Mouse (Mus musculus): ENCODE results near the gene Slc25a20.

DNA sequence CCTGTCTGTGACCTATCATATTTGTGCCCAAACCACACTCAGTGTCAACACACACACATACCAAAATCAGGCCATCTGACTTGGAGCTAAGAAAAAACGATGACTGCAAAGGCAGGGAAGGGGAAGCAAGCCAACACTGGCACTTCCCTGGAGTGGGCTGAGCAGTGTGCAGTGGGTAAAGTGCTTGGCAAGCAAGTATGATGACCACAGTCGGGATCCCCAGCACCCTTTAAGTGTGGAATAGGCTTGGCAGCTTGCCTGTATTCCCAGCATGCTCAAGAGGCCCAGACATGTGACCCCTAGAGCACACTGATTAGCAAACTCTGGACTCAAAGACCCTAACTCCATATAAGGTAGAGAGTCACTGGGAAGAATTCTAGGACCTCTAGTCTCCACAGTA lies 35.4 kb upstream of the Slc25a20 start:
- TF ChIP-seq CTCF (IDR thresholded peaks at IDR 0.05; ENCODE audit: borderline replicate concordance, insufficient read depth, low read depth, low read length) (no peak), POLR2A (IDR thresholded peaks at IDR 0.05; ENCODE audit: borderline replicate concordance, insufficient read depth, low read length) (no peak)

All from cerebellum, adult 2 months (tissue).